Mouse (Mus musculus) forebrain, embryonic 13.5 days (tissue): ENCODE data around the gene Rtn4ip1. TPM values are rescaled to one million over a fixed set of nuclear protein-coding genes. Genes with fewer than 3 reads are reported as not detected.
"Not testable (repeated sequence)": the region's sequence is repeated elsewhere in the genome, so short reads cannot be mapped to it uniquely, and the experiment has no call there.

Source experiments
- ATAC-seq: fragments of 200-750 bp; cut with Nextera tagmentation; 2 replicates; pipeline ENCODE4 v1.8.0; 2017
- H3K27ac ChIP-seq: fragments of 300-500 bp; sonication (generic); 2 replicates; pipeline ENCODE4 v1.5.1; 2015; ENCODE audit warnings: inconsistent platforms, mild to moderate bottlenecking, moderate library complexity
- H3K27me3 ChIP-seq: fragments of 300-500 bp; sonication (generic); 2 replicates; pipeline ENCODE4 v1.6.1; 2015; ENCODE audit warnings: mild to moderate bottlenecking, inconsistent platforms
- H3K36me3 ChIP-seq: fragments of 300-500 bp; sonication (generic); 2 replicates; pipeline ENCODE4 v1.6.1; 2015; ENCODE audit warnings: mild to moderate bottlenecking, inconsistent platforms; ENCODE audit not compliant: poor library complexity, severe bottlenecking
- H3K4me1 ChIP-seq: fragments of 300-500 bp; sonication (generic); 2 replicates; pipeline ENCODE4 v1.6.1; 2015; ENCODE audit warnings: inconsistent platforms
- H3K4me2 ChIP-seq: fragments of 300-500 bp; sonication (generic); 2 replicates; pipeline ENCODE4 v1.6.1; 2015; ENCODE audit warnings: inconsistent platforms, mild to moderate bottlenecking, moderate library complexity
- H3K4me3 ChIP-seq: fragments of 300-500 bp; sonication (generic); 2 replicates; pipeline ENCODE4 v1.5.1; 2015; ENCODE audit warnings: mild to moderate bottlenecking, inconsistent platforms
- H3K9ac ChIP-seq: fragments of 300-500 bp; sonication (generic); 2 replicates; pipeline ENCODE4 v1.6.1; 2015; ENCODE audit warnings: mild to moderate bottlenecking, inconsistent platforms
- H3K9me3 ChIP-seq: fragments of 300-500 bp; sonication (generic); replicated peaks from 2 replicates; pipeline ENCODE4 v1.6.1; 2016; ENCODE audit warnings: inconsistent platforms
- WGBS: fragments of 180-500 bp; shearing (Covaris S2); methylation state at CpG from one replicate; pipeline ENCODE4 v1.1.7; 2015; 5-methylcytosine and 5-hydroxymethylcytosine counted together
- polyA plus RNA-seq: library from polyadenylated mRNA; unstranded; fragments of >200 nt; fragmentation: Nextera tagmentation; extraction: Ambion mirVana; gene quantifications from 2 replicates; pipeline ENCODE4 v1.2.1, GENCODE M21; 2015

Rtn4ip1 gene
- polyA plus RNA-seq, 1 experiment from 2014 or later, result 16.9 TPM

DNA sequence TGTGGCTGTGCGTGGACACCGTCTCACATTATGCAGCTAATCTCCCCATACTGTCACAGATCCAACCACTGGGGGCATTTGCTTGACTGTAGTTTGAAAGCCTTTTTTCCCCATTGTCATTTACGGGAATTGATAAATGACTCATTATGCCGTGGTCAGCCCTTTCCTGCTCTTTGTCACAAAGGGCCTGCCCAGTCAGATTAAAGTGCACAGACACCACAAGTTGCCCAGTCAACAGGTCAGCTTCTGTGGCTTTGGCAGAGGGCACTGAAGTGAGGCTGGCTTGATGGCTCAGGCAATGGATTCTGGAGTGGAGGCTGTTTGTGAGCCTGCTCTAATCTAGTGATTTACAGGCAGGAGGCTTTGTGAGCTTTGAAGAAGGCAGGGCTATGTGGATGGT lies 42.1 kb downstream of the Rtn4ip1 start:
- no peak for ATAC-seq
- Histone ChIP-seq H3K4me2 (no peak overlapping the region), H3K9ac (no peak overlapping the region), H3K4me3 (no peak overlapping the region), H3K9me3 (no peaks in the 10 kb centered on the region), H3K27me3 (no peaks in the 10 kb centered on the region), H3K4me1 (no peaks in the 10 kb centered on the region), H3K27ac (no peak overlapping the region), H3K36me3 (peaks cover 10% of the 10 kb centered on the region)
- WGBS, result 41% methylated on average over 4 of the region's 4 CpGs

GRCm38 (mm10) chr10:43945435-43945834 lies 43.8 kb downstream of the Rtn4ip1 start:
- H3K27me3 ChIP-seq, result no peaks in the 10 kb centered on the region
- H3K27ac ChIP-seq, result no peak overlapping the region
- 78% methylated on average over 4 of the region's 4 CpGs for WGBS
- no peak for ATAC-seq
- no peak overlapping the region for H3K4me2 ChIP-seq
- peaks cover 15% of the 10 kb centered on the region for H3K36me3 ChIP-seq
- no peak overlapping the region for H3K9ac ChIP-seq
- H3K9me3 ChIP-seq, result no peaks in the 10 kb centered on the region
- H3K4me3 ChIP-seq, result no peak overlapping the region
- no peaks in the 10 kb centered on the region for H3K4me1 ChIP-seq

GRCm38 (mm10) chr10:43953942-43954341 lies 52.3 kb downstream of the Rtn4ip1 start:
- no peak overlapping the region for H3K4me2 ChIP-seq
- no peaks in the 10 kb centered on the region for H3K4me1 ChIP-seq
- no peak overlapping the region for H3K9ac ChIP-seq
- no peak overlapping the region for H3K4me3 ChIP-seq
- H3K36me3 ChIP-seq, result peaks cover 4% of the 10 kb centered on the region; the same call in 1 of the 2 replicates
- no peaks in the 10 kb centered on the region for H3K9me3 ChIP-seq
- ATAC-seq, result peak; percentile 78
- H3K27ac ChIP-seq, result no peak overlapping the region
- no peaks in the 10 kb centered on the region for H3K27me3 ChIP-seq

GRCm38 (mm10) chr10:43964943-43965342 lies 63.3 kb downstream of the Rtn4ip1 start:
- no peak overlapping the region for H3K9ac ChIP-seq
- H3K9me3 ChIP-seq, result no peaks in the 10 kb centered on the region
- peak; percentile 76; the same call in 1 of the 2 replicates for ATAC-seq
- H3K4me2 ChIP-seq, result no peak overlapping the region
- H3K27me3 ChIP-seq, result no peaks in the 10 kb centered on the region
- no peak overlapping the region for H3K4me3 ChIP-seq
- H3K36me3 ChIP-seq, result no peaks in the 10 kb centered on the region
- WGBS, result 68% methylated on average over 2 of the region's 2 CpGs
- H3K4me1 ChIP-seq, result no peaks in the 10 kb centered on the region
- no peak overlapping the region for H3K27ac ChIP-seq

DNA sequence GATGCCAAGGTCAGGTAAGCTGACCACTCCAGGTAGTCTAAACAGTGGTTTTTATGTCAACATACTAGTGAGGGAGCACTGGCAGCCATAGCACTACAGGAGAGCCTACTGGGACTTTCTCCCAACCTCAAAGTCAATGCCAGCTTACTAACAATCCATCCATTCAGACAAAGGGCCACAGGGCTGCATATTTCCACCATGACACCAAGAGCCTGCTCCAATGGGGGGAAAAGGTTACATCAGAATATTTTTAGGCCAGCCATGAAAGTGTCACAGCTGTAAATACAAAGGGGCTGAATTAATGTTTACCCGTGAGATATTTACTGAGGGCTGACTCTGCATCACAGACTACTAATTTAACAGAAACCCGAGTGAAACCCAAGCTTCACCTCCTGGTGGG lies 71.6 kb downstream of the Rtn4ip1 start:
- Histone ChIP-seq H3K9ac (no peak overlapping the region), H3K9me3 (no peaks in the 10 kb centered on the region), H3K27me3 (no peaks in the 10 kb centered on the region), H3K4me2 (no peak overlapping the region), H3K4me3 (no peak overlapping the region), H3K27ac (no peak overlapping the region), H3K36me3 (no peaks in the 10 kb centered on the region), H3K4me1 (0 out of 2 replicates have a peak, but pooled peaks cover 12% of the 10 kb centered on the region)
- WGBS, result 49% methylated on average over 2 of the region's 2 CpGs
- ATAC-seq, result no peak

DNA sequence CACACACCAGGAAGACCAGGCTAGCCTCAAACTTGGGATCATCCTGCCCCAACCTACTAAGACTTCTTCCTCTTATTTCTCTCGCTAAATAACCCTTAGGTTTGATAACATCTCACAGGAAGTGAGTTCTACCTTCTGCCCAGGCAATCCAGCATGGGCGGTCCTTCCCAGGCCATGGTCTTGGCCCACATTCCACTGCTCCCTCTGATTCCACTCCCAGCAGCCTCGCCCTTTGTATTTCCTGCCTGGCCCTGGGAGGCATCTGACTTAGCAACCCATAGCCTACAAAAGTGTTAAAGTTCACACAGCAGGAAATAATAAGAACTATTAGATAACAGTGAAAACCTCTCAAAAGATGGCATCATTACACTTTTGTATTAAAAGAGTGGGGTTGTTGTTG lies 75.7 kb downstream of the Rtn4ip1 start:
- Histone ChIP-seq H3K4me2 (no peak overlapping the region), H3K27ac (no peak overlapping the region), H3K27me3 (no peaks in the 10 kb centered on the region), H3K9ac (no peak overlapping the region), H3K36me3 (no peaks in the 10 kb centered on the region), H3K4me3 (no peak overlapping the region), H3K9me3 (no peaks in the 10 kb centered on the region), H3K4me1 (0 out of 2 replicates have a peak, but pooled peaks cover 12% of the 10 kb centered on the region)
- WGBS, result 78% methylated on average over 3 of the region's 3 CpGs
- ATAC-seq, result no peak

- Histone ChIP-seq H3K27ac (no peak overlapping the region), H3K4me2 (no peak overlapping the region), H3K9ac (no peak overlapping the region), H3K9me3 (no peaks in the 10 kb centered on the region), H3K4me3 (no peak overlapping the region), H3K4me1 (no peaks in the 10 kb centered on the region), H3K36me3 (no peaks in the 10 kb centered on the region), H3K27me3 (no peaks in the 10 kb centered on the region)
- ATAC-seq, result no peak
- 79% methylated on average over 1 of the region's 1 CpGs for WGBS
Observed at GRCm38 (mm10) chr10:43980080-43980479, 78.5 kb downstream of the Rtn4ip1 start.

DNA sequence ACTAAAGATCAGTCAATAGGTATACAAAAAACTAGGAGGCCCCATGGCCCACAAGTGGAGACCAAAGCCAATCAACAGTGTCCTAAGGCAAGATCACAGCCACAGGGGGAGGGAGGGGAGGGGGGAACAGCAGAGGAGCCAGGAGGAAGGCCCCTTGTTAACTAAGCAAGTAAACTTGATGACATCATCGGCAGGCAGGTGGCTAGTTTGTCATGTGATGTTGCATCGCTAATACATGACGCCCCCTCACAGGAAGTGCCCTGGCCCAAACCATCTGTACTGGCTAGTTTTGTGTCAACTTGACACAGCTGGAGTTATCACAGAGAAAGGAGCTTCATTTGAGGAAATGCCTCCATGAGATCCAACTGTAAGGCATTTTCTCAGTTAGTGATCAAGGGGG lies 79.1 kb downstream of the Rtn4ip1 start:
- H3K4me2 ChIP-seq, H3K27ac ChIP-seq, H3K4me3 ChIP-seq, H3K27me3 ChIP-seq, H3K9ac ChIP-seq, H3K9me3 ChIP-seq, H3K36me3 ChIP-seq, ATAC-seq, H3K4me1 ChIP-seq: not testable (repeated sequence)
- WGBS, result 91% methylated on average over 3 of the region's 3 CpGs

- ATAC-seq, result no peak
- Histone ChIP-seq H3K27me3 (no peaks in the 10 kb centered on the region), H3K4me1 (no peaks in the 10 kb centered on the region), H3K9me3 (no peaks in the 10 kb centered on the region), H3K4me2 (no peak overlapping the region), H3K36me3 (no peaks in the 10 kb centered on the region), H3K4me3 (no peak overlapping the region), H3K27ac (no peak overlapping the region), H3K9ac (no peak overlapping the region)
- 93% methylated on average over 6 of the region's 6 CpGs for WGBS
Observed at GRCm38 (mm10) chr10:43982470-43982869, 80.9 kb downstream of the Rtn4ip1 start.

- no peaks in the 10 kb centered on the region for H3K4me1 ChIP-seq
- no peak overlapping the region for H3K4me3 ChIP-seq
- WGBS, result 91% methylated on average over 5 of the region's 5 CpGs
- ATAC-seq, result no peak
- H3K27ac ChIP-seq, result no peak overlapping the region
- H3K9ac ChIP-seq, result no peak overlapping the region
- H3K27me3 ChIP-seq, result no peaks in the 10 kb centered on the region
- H3K9me3 ChIP-seq, result no peaks in the 10 kb centered on the region
- H3K36me3 ChIP-seq, result no peaks in the 10 kb centered on the region
- no peak overlapping the region for H3K4me2 ChIP-seq
Observed at GRCm38 (mm10) chr10:43983241-43983640, 81.6 kb downstream of the Rtn4ip1 start.

DNA sequence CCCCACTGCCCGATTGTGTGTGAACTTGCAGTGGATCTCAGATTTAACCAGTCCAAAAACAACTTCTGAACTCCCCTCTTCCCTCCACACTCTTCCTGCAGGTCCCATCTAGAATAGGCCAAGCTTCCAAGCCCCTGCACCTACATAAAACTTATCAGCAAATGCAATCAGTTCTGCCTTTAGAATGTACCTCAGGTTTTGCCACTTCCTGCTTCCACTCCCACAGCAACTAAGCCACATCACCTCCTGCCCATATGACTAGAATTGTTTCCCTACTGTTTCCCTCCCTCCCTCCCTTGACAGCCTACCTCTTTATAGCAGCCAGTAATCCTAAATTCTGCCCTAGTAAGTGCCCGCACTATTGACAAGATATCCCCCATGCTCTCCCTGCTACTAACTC lies 82.3 kb downstream of the Rtn4ip1 start:
- no peak overlapping the region for H3K27ac ChIP-seq
- H3K36me3 ChIP-seq, result no peaks in the 10 kb centered on the region
- no peak overlapping the region for H3K9ac ChIP-seq
- no peaks in the 10 kb centered on the region for H3K27me3 ChIP-seq
- no peaks in the 10 kb centered on the region for H3K4me1 ChIP-seq
- H3K4me3 ChIP-seq, result no peak overlapping the region
- no peak for ATAC-seq
- no peak overlapping the region for H3K4me2 ChIP-seq
- no peaks in the 10 kb centered on the region for H3K9me3 ChIP-seq
- 84% methylated on average over 2 of the region's 2 CpGs for WGBS

DNA sequence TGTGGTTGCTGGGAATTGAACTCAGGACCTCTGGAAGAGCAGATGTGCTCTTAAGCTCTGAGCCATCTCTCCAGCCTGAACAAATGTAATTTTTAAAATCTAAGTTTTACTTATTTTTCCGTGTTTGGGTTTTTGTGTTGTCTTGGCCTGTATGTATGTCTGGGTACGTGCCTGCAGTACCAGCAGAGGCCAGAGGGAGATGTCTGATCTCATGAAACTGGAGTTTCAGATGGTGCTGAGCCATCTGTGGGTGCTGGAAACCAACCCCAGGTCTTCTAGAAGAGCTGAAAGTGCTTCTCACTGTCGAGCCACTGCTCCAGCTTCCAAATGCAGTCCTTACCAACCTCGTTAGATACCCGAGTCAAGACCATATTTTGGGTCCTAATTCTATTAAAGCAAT lies 89.7 kb downstream of the Rtn4ip1 start:
- H3K4me3 ChIP-seq, result no peak overlapping the region

GRCm38 (mm10) chr10:43992506-43992905 lies 90.9 kb downstream of the Rtn4ip1 start:
- 79% methylated on average over 5 of the region's 5 CpGs for WGBS
- no peak overlapping the region for H3K4me2 ChIP-seq
- H3K27me3 ChIP-seq, result no peaks in the 10 kb centered on the region

More for the DNA sequence above, 89.7 kb downstream of the Rtn4ip1 start:
- Histone ChIP-seq H3K27me3 (no peaks in the 10 kb centered on the region), H3K9ac (no peak overlapping the region), H3K27ac (no peak overlapping the region), H3K4me1 (peaks cover 4% of the 10 kb centered on the region; the same call in 1 of the 2 replicates), H3K36me3 (no peaks in the 10 kb centered on the region), H3K9me3 (no peaks in the 10 kb centered on the region), H3K4me2 (no peak overlapping the region)
- ATAC-seq, result no peak
- WGBS, result 92% methylated on average over 5 of the region's 5 CpGs

More at GRCm38 (mm10) chr10:43992506-43992905, 90.9 kb downstream of the Rtn4ip1 start:
- Histone ChIP-seq H3K9ac (no peak overlapping the region), H3K9me3 (no peaks in the 10 kb centered on the region), H3K4me1 (peaks cover 4% of the 10 kb centered on the region; the same call in 1 of the 2 replicates), H3K4me3 (no peak overlapping the region), H3K36me3 (no peaks in the 10 kb centered on the region), H3K27ac (no peak overlapping the region)
- no peak for ATAC-seq
